Mouse (Mus musculus) cerebral cortex, adult 2 months (tissue): Measurements from ENCODE around the gene Plac8.

Experiments
- WGBS: fragments of 180-500 bp; shearing (Covaris S2); methylation state at CpG from one replicate; pipeline ENCODE4 v1.1.7; 2018; 5-methylcytosine and 5-hydroxymethylcytosine counted together

The Plac8 gene

GRCm38 (mm10) chr5:100546294-100547080 lies 25.6 kb downstream of the Plac8 start:
- 89% methylated on average over 6 of the region's 6 CpGs for WGBS

DNA sequence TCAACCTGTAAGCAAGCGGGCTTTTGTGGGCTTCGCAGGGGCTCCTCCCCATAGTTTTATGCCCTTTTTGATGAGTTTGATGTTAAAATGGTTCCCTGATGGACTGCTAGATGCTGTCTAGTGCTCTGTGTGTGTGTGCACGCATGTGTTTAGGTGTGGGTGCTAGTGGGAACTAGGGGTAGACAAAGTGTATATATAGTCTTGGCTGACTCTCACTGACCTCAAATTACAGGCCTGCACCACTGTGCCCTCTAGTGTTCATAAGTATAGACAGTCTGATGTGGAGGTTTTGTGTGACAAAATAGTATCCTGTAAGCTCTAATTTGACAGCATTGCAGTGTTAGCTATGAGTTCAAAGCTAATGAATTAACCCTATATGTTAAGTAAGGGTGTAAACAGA lies 35.4 kb downstream of the Plac8 start:
- 72% methylated on average over 3 of the region's 3 CpGs for WGBS

DNA sequence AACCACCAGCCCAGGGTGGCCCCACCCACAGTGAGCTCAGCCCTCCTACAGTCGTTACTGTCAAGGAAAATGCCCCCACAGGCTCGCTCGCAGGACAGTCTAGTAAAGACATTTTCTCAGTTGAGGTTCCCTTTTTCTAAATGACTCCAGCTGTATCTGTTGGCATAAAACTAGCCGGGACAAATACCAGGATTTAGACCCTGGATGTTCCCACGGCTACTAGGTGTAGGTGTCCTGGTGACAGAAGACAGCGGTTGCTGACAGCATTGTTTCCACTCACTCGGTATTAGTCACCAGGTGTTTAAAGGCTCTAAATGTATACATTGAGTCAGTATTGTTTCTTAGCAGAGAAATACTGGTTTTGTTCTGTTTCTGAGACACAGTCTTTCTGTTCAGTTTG lies 36.2 kb downstream of the Plac8 start:
- 53% methylated on average over 7 of the region's 7 CpGs for WGBS

DNA sequence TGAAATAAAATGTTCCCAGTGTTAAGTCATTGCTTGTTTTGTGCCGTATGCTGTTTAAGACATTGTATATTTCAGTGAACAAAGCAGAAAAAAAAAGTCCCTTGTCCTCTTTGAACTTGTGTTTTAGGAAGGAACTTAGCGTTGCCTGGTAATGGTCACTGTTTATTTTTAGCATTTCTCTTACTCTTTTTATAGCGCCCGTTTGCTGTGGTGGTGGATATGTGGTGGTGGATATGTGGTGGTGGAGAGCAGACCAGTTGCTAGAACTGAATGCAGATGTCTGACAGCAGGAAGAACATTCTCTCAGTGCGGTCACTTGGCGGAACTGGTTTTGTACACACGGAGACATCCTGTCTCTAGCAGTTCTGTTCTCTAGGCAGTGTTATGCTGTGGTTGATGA lies 45.9 kb downstream of the Plac8 start:
- 47% methylated on average over 7 of the region's 7 CpGs for WGBS

DNA sequence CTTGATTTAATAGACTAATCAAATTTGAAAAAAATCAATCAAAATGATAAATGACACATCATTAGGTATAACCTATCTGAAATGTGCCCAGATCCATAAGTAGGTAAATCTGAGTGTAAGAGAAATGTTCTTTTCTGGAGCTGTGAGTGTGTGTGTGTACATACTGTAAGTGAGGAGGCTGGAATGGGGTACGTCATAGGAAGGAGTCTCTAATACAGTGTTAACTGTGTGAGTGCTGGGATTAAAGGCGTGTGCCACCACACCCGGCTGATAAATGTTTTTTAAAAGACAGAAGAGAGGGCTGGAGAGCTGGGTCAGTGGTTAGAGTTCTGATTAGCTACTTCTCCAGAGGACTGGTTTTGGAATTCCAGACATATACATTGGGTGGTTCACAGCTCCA lies 46.4 kb downstream of the Plac8 start:
- 68% methylated on average over 3 of the region's 3 CpGs for WGBS

GRCm38 (mm10) chr5:100524921-100525320 lies 47.1 kb downstream of the Plac8 start:
- 91% methylated on average over 9 of the region's 9 CpGs for WGBS

GRCm38 (mm10) chr5:100523331-100523730 lies 48.7 kb downstream of the Plac8 start:
- WGBS, result 77% methylated on average over 1 of the region's 1 CpGs

DNA sequence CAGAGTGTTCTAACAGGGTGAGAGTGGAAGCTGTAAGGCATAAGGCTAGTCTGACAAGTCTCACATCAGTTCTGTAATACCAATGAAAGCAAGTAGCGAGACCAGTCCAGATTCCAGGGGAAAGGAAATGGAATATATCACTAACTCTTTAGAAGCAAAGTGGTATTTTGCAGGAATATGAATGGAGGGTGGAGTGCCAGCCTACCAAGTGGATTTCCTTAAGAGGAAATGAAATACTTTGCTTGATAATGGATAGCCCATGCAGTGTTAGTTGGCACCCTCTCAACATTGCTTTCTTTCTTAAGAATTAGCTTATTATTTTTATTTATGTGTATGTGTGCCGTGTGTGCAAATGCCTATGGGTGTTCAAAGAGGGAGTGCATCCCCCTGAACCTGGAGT lies 51.8 kb downstream of the Plac8 start:
- 75% methylated on average over 2 of the region's 2 CpGs for WGBS

- 3% methylated on average over 5 of the region's 5 CpGs for WGBS
These were observed 53.0 kb downstream of the Plac8 start for GRCm38 (mm10) chr5:100519027-100519411.

GRCm38 (mm10) chr5:100518049-100519026 lies 53.7 kb downstream of the Plac8 start, which contains the start of gene Cops4:
Gene Cops4 (plus strand): TSS chr5:100518309.
- under 1% methylated on average over 64 of the region's 64 CpGs for WGBS

DNA sequence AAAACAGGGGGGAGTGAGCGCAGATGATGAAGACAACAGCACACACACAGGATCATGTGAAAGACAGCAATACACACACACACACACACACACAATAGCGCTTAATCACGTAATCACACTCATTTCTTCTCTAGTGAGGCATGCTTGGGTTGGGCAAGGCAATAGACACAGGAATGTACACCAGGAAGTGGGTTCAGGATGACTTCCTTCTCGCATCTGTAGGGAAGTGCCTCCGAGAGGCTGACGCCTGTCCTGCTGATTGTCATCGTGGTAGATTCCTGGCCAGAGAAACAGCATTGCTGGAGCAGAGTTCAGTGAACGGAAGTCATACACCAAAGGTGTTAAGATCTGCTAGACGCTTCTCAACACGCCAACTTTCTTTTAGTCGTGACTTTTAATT lies 62.8 kb downstream of the Plac8 start:
- WGBS, result 73% methylated on average over 11 of the region's 11 CpGs
